Mouse (Mus musculus) hindbrain, postnatal 0 days (tissue): ENCODE measurements around the gene Uqcr10. TPM values are rescaled to one million over a fixed set of nuclear protein-coding genes. Genes with fewer than 3 reads are reported as not detected.

Experiments
- ATAC-seq: fragments of 200-750 bp; cut with Nextera tagmentation; 2 replicates; pipeline ENCODE4 v1.8.0; 2017; ENCODE audit warnings: mild to moderate bottlenecking, moderate TSS enrichment, moderate library complexity
- DNase-seq: peaks from one replicate; pipeline ENCODE4 v3.0.0-alpha.2; 2015; ENCODE audit warnings: low spot score
- H3K27ac ChIP-seq: fragments of 300-500 bp; sonication (generic); 2 replicates; pipeline ENCODE4 v1.5.1; 2014; ENCODE audit warnings: mild to moderate bottlenecking
- H3K27me3 ChIP-seq: fragments of 300-500 bp; sonication (generic); 2 replicates; pipeline ENCODE4 v1.6.1; 2014; ENCODE audit warnings: low read length, mixed read lengths; ENCODE audit not compliant: insufficient read depth
- H3K36me3 ChIP-seq: fragments of 300-500 bp; sonication (generic); 2 replicates; pipeline ENCODE4 v1.6.1; 2014; ENCODE audit warnings: low read length, mixed read lengths; ENCODE audit not compliant: insufficient read depth
- H3K4me1 ChIP-seq: fragments of 300-500 bp; sonication (generic); 2 replicates; pipeline ENCODE4 v1.6.1; 2014; ENCODE audit warnings: antibody characterized with exemption, low read length, mixed read lengths; ENCODE audit not compliant: insufficient read depth
- H3K4me2 ChIP-seq: fragments of 300-500 bp; sonication (generic); 2 replicates; pipeline ENCODE4 v1.6.1; 2014; ENCODE audit warnings: low read depth, mild to moderate bottlenecking, low read length, moderate library complexity, mixed read lengths
- H3K4me3 ChIP-seq: fragments of 300-500 bp; sonication (generic); 2 replicates; pipeline ENCODE4 v1.5.1; 2014; ENCODE audit warnings: low read length
- H3K9ac ChIP-seq: fragments of 300-500 bp; sonication (generic); replicated peaks from 2 replicates; pipeline ENCODE4 v1.6.1; 2014; ENCODE audit warnings: mild to moderate bottlenecking, low read length, moderate library complexity, mixed read lengths
- H3K9me3 ChIP-seq: fragments of 300-500 bp; sonication (generic); 2 replicates; pipeline ENCODE4 v1.6.1; 2016; ENCODE audit warnings: low read length, mixed read lengths
- CTCF ChIP-seq: IDR thresholded peaks from 2 replicates; pipeline ENCODE4 v1.5.1; 2016; ENCODE audit warnings: antibody characterized with exemption, control low read depth, low read depth
- WGBS: fragments of 180-500 bp; shearing (Covaris S2); extraction: QIAGEN DNeasy Blood & Tissue Kit; methylation state at CpG from one replicate; pipeline ENCODE4 v1.1.7; 2014; 5-methylcytosine and 5-hydroxymethylcytosine counted together
- polyA plus RNA-seq: library from polyadenylated mRNA; unstranded; fragments of >200 nt; fragmentation: Nextera tagmentation; extraction: Ambion mirVana; gene quantifications from 2 replicates; pipeline ENCODE4 v1.2.1, GENCODE M21; 2015
- total RNA-seq: library from RNA; depleted of rRNA; stranded (reverse); fragments of >200 nt; gene quantifications from 2 replicates; pipeline ENCODE4 v1.2.3, GENCODE M21; 2014

Gene Uqcr10
- total and polyA plus RNA-seq, 2 experiments from 2014 or later: 231 to 1,063 TPM

GRCm38 (mm10) chr11:4730913-4731312 lies 26.8 kb upstream of the Uqcr10 start:
- no peak overlapping the region for H3K4me2 ChIP-seq
- DNase-seq: no peak
- H3K4me1 ChIP-seq: 0 out of 2 replicates have a peak, but pooled peaks cover 6% of the 10 kb centered on the region
- no peak for ATAC-seq
- no peaks in the 10 kb centered on the region for H3K9me3 ChIP-seq
- no peak for TF ChIP-seq CTCF
- H3K4me3 ChIP-seq: no peak overlapping the region
- H3K27me3 ChIP-seq: no peaks in the 10 kb centered on the region
- no peak overlapping the region for H3K27ac ChIP-seq
- no peak overlapping the region for H3K9ac ChIP-seq
- peaks cover 5% of the 10 kb centered on the region; the same call in 1 of the 2 replicates for H3K36me3 ChIP-seq
- 74% methylated on average over 5 of the region's 5 CpGs for WGBS

DNA sequence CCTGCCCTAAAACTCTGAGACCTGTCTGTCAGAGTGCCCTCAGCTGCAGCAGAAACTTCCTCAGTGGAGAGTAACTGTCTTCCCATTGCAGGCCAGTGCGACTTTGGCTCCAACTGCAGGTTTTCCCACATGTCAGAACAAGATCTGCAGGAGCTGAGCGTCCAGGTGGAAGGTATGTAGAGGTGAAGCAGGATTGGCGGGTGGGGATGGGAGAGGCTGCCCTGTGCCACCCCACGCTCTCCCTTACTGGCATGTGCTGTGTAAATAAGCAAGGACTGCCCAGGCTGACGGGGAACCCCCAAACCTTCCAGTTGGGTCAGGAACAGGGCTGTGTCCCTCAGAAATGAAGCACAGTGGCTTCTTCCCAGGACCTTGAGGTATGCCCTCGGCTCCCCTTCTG lies 26.0 kb upstream of the Uqcr10 start:
- H3K4me1 ChIP-seq: no peaks in the 10 kb centered on the region
- H3K36me3 ChIP-seq: peaks cover 12% of the 10 kb centered on the region; the same call in 1 of the 2 replicates
- no peak overlapping the region for H3K4me3 ChIP-seq
- ATAC-seq (no peak), DNase-seq (no peak)
- no peaks in the 10 kb centered on the region for H3K9me3 ChIP-seq
- WGBS: 82% methylated on average over 6 of the region's 6 CpGs
- TF ChIP-seq CTCF: no peak
- no peak overlapping the region for H3K4me2 ChIP-seq
- no peaks in the 10 kb centered on the region for H3K27me3 ChIP-seq
- H3K27ac ChIP-seq: no peak overlapping the region
- no peak overlapping the region for H3K9ac ChIP-seq

- Histone ChIP-seq H3K27me3 (no peaks in the 10 kb centered on the region), H3K27ac (no peak overlapping the region), H3K4me1 (no peaks in the 10 kb centered on the region), H3K9ac (no peak overlapping the region), H3K4me3 (no peak overlapping the region), H3K4me2 (no peak overlapping the region), H3K9me3 (no peaks in the 10 kb centered on the region), H3K36me3 (peaks cover 16% of the 10 kb centered on the region; the same call in 1 of the 2 replicates)
- TF ChIP-seq CTCF: no peak
- ATAC-seq (0 out of 2 replicates have a peak, but pooled peaks have one; percentile 22), DNase-seq (peak; percentile 56)
- 34% methylated on average over 12 of the region's 12 CpGs for WGBS
These were observed 25.5 kb upstream of the Uqcr10 start for GRCm38 (mm10) chr11:4729603-4730002.

- no peak overlapping the region for H3K27ac ChIP-seq
- no peak overlapping the region for H3K9ac ChIP-seq
- no peak overlapping the region for H3K4me3 ChIP-seq
- H3K36me3 ChIP-seq: peaks cover 24% of the 10 kb centered on the region
- WGBS: 73% methylated on average over 8 of the region's 8 CpGs
- H3K9me3 ChIP-seq: no peaks in the 10 kb centered on the region
- no peak overlapping the region for H3K4me2 ChIP-seq
- no peaks in the 10 kb centered on the region for H3K27me3 ChIP-seq
- DNase-seq (no peak), ATAC-seq (no peak)
- TF ChIP-seq CTCF: no peak
- H3K4me1 ChIP-seq: no peaks in the 10 kb centered on the region
These were observed 17.6 kb upstream of the Uqcr10 start for GRCm38 (mm10) chr11:4721728-4722127.

DNA sequence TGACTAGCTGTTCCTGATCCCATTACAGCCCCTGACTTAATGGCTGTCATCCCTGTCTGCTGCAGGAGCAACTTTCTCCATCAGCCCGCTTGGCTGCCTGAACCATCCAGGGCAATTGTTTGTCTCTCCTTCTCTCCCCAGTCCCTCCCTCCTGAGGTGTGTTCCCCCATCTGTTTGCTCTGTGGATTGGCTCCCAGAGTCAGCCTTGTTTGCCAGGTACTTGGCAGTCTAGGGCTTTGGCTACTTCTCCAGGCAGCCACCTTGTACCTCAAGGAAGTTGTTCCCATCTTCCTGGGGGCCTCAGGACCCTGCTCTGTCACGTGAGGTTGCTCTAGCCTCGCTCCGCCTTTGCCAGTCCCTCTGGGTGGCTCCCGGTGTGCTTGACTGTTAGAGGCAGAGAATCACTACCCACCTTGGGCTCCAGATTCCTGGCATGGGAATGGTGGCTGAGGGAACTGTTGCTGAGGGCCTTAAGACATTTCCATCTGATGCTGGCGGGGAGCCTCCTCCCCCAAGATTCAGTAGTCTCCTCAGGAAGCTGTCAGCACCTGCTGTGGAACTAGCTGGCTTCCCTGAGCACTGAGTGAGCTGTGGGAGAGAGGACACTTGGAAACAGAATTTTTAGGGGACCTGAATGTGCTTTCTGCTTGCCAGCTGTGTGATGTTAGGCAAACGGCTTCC lies 16.9 kb upstream of the Uqcr10 start:
- Histone ChIP-seq H3K9ac (no peak overlapping the region), H3K4me1 (no peaks in the 10 kb centered on the region), H3K27ac (no peak overlapping the region), H3K4me2 (no peak overlapping the region), H3K27me3 (no peaks in the 10 kb centered on the region), H3K36me3 (peaks cover 20% of the 10 kb centered on the region), H3K9me3 (no peaks in the 10 kb centered on the region), H3K4me3 (no peak overlapping the region)
- WGBS: 47% methylated on average over 7 of the region's 7 CpGs
- no peak for DNase-seq
- ATAC-seq: no peak
- TF ChIP-seq CTCF: no peak

DNA sequence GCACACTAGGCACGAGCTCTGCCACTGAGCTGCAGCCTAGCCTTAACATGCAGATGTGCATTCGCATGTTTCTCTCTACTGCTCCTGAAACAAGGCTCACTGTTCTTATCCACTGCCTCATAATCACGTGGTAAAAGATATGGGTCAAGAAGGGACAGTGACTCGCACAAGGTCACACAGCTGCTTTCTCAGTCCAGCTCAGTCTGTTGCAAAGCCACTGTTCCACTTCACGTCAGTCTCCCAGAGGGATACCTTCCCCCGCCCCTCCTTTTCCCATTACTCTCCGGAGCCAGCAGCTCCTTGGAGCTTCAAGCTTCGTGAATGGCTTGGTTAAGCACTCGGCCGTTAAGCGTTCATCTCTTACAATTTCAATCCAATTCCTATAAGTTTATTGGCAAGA lies 16.3 kb upstream of the Uqcr10 start:
- Histone ChIP-seq H3K9ac (no peak overlapping the region), H3K9me3 (no peaks in the 10 kb centered on the region), H3K27me3 (no peaks in the 10 kb centered on the region), H3K36me3 (peaks cover 14% of the 10 kb centered on the region), H3K4me1 (no peaks in the 10 kb centered on the region), H3K4me2 (no peak overlapping the region), H3K4me3 (no peak overlapping the region), H3K27ac (no peak overlapping the region)
- ATAC-seq: no peak
- no peak for DNase-seq
- TF ChIP-seq CTCF: no peak
- WGBS: 56% methylated on average over 11 of the region's 11 CpGs

DNA sequence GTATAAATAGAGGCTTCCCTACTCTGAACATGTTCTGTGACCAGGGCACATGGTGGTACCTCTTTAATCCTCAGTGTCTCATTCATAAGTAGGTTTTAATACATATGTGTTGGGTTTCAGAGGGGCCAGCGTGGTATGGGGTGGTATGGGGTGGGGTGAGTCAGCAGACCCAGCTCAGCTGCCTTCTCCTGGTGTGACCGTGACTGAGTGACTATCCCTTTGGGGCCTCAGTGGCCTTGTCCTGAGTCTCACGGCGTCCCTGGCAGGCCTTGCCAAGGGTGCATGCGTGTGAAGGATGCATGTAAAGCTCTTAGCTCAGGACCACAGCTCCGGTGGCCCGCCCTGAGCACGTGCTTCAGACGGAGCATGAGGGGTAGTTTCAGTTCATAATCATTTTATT lies 15.8 kb upstream of the Uqcr10 start:
- DNase-seq (no peak), ATAC-seq (no peak)
- H3K4me1 ChIP-seq: no peaks in the 10 kb centered on the region
- WGBS: 89% methylated on average over 9 of the region's 9 CpGs
- H3K36me3 ChIP-seq: peaks cover 11% of the 10 kb centered on the region; the same call in 1 of the 2 replicates
- H3K4me3 ChIP-seq: no peak overlapping the region
- no peak overlapping the region for H3K9ac ChIP-seq
- no peak overlapping the region for H3K27ac ChIP-seq
- no peak for TF ChIP-seq CTCF
- no peaks in the 10 kb centered on the region for H3K9me3 ChIP-seq
- H3K27me3 ChIP-seq: no peaks in the 10 kb centered on the region
- no peak overlapping the region for H3K4me2 ChIP-seq
